Mouse (Mus musculus): ENCODE results near the gene Klk12.

Gene Klk12

GRCm38 (mm10) chr7:43796355-43796754 is 27.7 kb downstream of the Klk12 start:
- DNase-seq (ENCODE audit: low read depth, low spot score) = no peak

GRCm38 (mm10) chr7:43797333-43797769 is 28.7 kb downstream of the Klk12 start, which contains the start of gene Klk8:
Gene Klk8, plus strand, starts transcription at chr7:43797577.
- DNase-seq (ENCODE audit: low read depth, low spot score) = peak; percentile 51

- no peak for DNase-seq (ENCODE audit: low read depth, low spot score)
These were observed 29.3 kb downstream of the Klk12 start for GRCm38 (mm10) chr7:43797844-43798462.

- DNase-seq (ENCODE audit: low read depth, low spot score) = peak; percentile 81
These were observed 31.2 kb downstream of the Klk12 start for GRCm38 (mm10) chr7:43799876-43800275.

- DNase-seq (ENCODE audit: low read depth, low spot score) = no peak
These were observed 42.3 kb downstream of the Klk12 start, which contains the start of gene Klk7 for GRCm38 (mm10) chr7:43810994-43811393. Gene Klk7, plus strand, starts transcription at chr7:43811294.

GRCm38 (mm10) chr7:43815211-43815610 is 46.5 kb downstream of the Klk12 start:
- no peak for DNase-seq (ENCODE audit: low read depth, low spot score)

GRCm38 (mm10) chr7:43816746-43817145 is 48.0 kb downstream of the Klk12 start:
- peak; percentile 86 for DNase-seq (ENCODE audit: low read depth, low spot score)

- no peak for DNase-seq (ENCODE audit: low read depth, low spot score)
These were observed 52.9 kb downstream of the Klk12 start for GRCm38 (mm10) chr7:43821581-43821980.
